Comparison of ENCODE assay signal across 9 mouse cellular contexts in genomic region chr8:121673917-121674316, GRCm38 (mm10). TPM values are rescaled to one million over a fixed set of nuclear protein-coding genes. Genes with fewer than 3 reads are reported as not detected.
A peak's percentile ranks its signal among the peaks of the same experiment; 100 is the strongest.
DNase-seq lines count a peak whose midpoint lies in the region; ATAC-seq and TF ChIP-seq lines count a peak whose summit lies in the region.
"Had no signal": no experiment of that assay in that cellular context is flagged by ENCODE, and none has a peak within 500 bp of the region (broad histone marks: within the 10 kb centered on the region; RNA-seq: fewer than 3 reads in every experiment).

No protein-coding gene starts in this region.

- H3K4me2 ChIP-seq in forebrain, embryonic 12.5 days: no peak overlapping the region
- H3K4me2 ChIP-seq in midbrain, embryonic 14.5 days (ENCODE audit: low read length): no peak overlapping the region
- H3K4me2 ChIP-seq: embryonic facial prominence, embryonic 15.5 days had no signal

- no peak overlapping the region for H3K4me3 ChIP-seq in ES-E14 (ENCODE audit: insufficient read depth in 1 of 2, low read depth in 1 of 2, low read length in 2 of 2, poor library complexity in 1 of 2, severe bottlenecking in 1 of 2)
- no peak overlapping the region for H3K4me3 ChIP-seq in forebrain, embryonic 12.5 days (replicated peaks)
- H3K4me3 ChIP-seq in midbrain, embryonic 14.5 days (replicated peaks; ENCODE audit: low read depth, low read length): no peak overlapping the region
- H3K4me3 ChIP-seq: embryonic facial prominence, embryonic 15.5 days had no signal

- peak; percentile 72; the same call in 1 of the 2 replicates for ATAC-seq in forebrain, embryonic 12.5 days (ENCODE audit: low FRiP score)
- peak; percentile 66; the same call in 1 of the 2 replicates for ATAC-seq in midbrain, embryonic 14.5 days (ENCODE audit: low FRiP score, low TSS enrichment)
- no peak for ATAC-seq in activated CD4-positive, CD25-positive, alpha-beta regulatory T cell, adult 4 months

- H3K9me3 ChIP-seq in ES-E14 (ENCODE audit: control insufficient read depth, insufficient read depth, low read depth, low read length): no peaks in the 10 kb centered on the region
- H3K9me3 ChIP-seq in forebrain, embryonic 12.5 days: no peaks in the 10 kb centered on the region
- H3K9me3 ChIP-seq in midbrain, embryonic 14.5 days (ENCODE audit: control insufficient read depth, low read length): no peaks in the 10 kb centered on the region
- H3K9me3 ChIP-seq: embryonic facial prominence, embryonic 15.5 days had no signal

- H3K27me3 ChIP-seq in forebrain, embryonic 12.5 days: 0 out of 2 replicates have a peak, but pooled peaks cover 3% of the 10 kb centered on the region
- H3K27me3 ChIP-seq in midbrain, embryonic 14.5 days (ENCODE audit: control insufficient read depth, insufficient read depth, low read length): no peaks in the 10 kb centered on the region
- H3K27me3 ChIP-seq: embryonic facial prominence, embryonic 15.5 days had no signal

- DNase-seq in kidney, adult 18-20 months: peak; percentile 37
- DNase-seq in kidney, adult 11 months: no peak
- no peak for DNase-seq in ES-E14 (ENCODE audit: low read depth, low spot score)
- DNase-seq in midbrain, embryonic 14.5 days: peak; percentile 81
- no peak for DNase-seq in embryo, embryonic 10.5 days (ENCODE audit: low spot score)
- no peak for DNase-seq in adrenal gland, postnatal 25 days

- no peak overlapping the region for H3K9ac ChIP-seq in ES-E14 (ENCODE audit: insufficient read depth, low read depth, low read length, poor library complexity, severe bottlenecking)
- H3K9ac ChIP-seq in forebrain, embryonic 12.5 days: no peak overlapping the region
- no peak overlapping the region for H3K9ac ChIP-seq in midbrain, embryonic 14.5 days (replicated peaks; ENCODE audit: low read length)
- H3K9ac ChIP-seq: embryonic facial prominence, embryonic 15.5 days had no signal

- H3K4me1 ChIP-seq in ES-E14 (ENCODE audit: control insufficient read depth in 2 of 2, insufficient read depth in 2 of 2, low read length in 2 of 2, poor library complexity in 1 of 2): peaks cover 2 to 11% of the 10 kb centered on the region in 2 experiments; a peak in 1 of 4 replicates
- peaks cover 4% of the 10 kb centered on the region; the same call in 1 of the 2 replicates for H3K4me1 ChIP-seq in forebrain, embryonic 12.5 days
- peaks cover 6% of the 10 kb centered on the region; the same call in 1 of the 2 replicates for H3K4me1 ChIP-seq in midbrain, embryonic 14.5 days (ENCODE audit: control insufficient read depth, insufficient read depth, low read length)

- WGBS in forebrain, embryonic 12.5 days: 78% methylated on average over 5 of the region's 5 CpGs
- WGBS in midbrain, embryonic 14.5 days: 75% methylated on average over 5 of the region's 5 CpGs

- H3K27ac ChIP-seq in ES-E14 (ENCODE audit: insufficient read depth, low read depth, low read length, poor library complexity, severe bottlenecking): no peak overlapping the region
- H3K27ac ChIP-seq in forebrain, embryonic 12.5 days: 0 out of 2 replicates have a peak overlapping the region, but pooled peaks have one; percentile 3
- peak overlapping the region; percentile 49 for H3K27ac ChIP-seq in midbrain, embryonic 14.5 days (replicated peaks; ENCODE audit: low read depth, low read length)
- H3K27ac ChIP-seq: embryonic facial prominence, embryonic 15.5 days had no signal

- no peaks in the 10 kb centered on the region for H3K36me3 ChIP-seq in ES-E14 (ENCODE audit: control insufficient read depth, insufficient read depth, low read length, poor library complexity, severe bottlenecking)
- no peaks in the 10 kb centered on the region for H3K36me3 ChIP-seq in forebrain, embryonic 12.5 days (replicated peaks)
- H3K36me3 ChIP-seq in midbrain, embryonic 14.5 days (ENCODE audit: control insufficient read depth, insufficient read depth, low read length): no peaks in the 10 kb centered on the region
- H3K36me3 ChIP-seq: embryonic facial prominence, embryonic 15.5 days had no signal

- in situ Hi-C loops in ES-E14 (cut with MboI; ENCODE audit: low sequenced_read_pairs in 2 of 2, unreplicated experiment in 2 of 2): no loop called here

TF ChIP-seq in ES-E14, 5 proteins besides CTCF, POLR2A, EP300 and RAD21:
- TF ChIP-seq ZNF384 (IDR thresholded peaks at IDR 0.05; ENCODE audit: low read depth, low read length) (no peak), HCFC1 (IDR thresholded peaks at IDR 0.05; ENCODE audit: borderline replicate concordance, insufficient read depth, low read length) (peak; percentile 98), ZC3H11A (IDR thresholded peaks at IDR 0.05; ENCODE audit: borderline replicate concordance, low read depth, low read length) (no peak), MAFK (IDR thresholded peaks at IDR 0.05; ENCODE audit: insufficient read depth, low read depth, low read length) (no peak), CHD2 (IDR thresholded peaks at IDR 0.05; ENCODE audit: low read depth, low read length) (no peak)
TF ChIP-seq in ES-E14: peak in this region for 1.

RNA-seq across cellular contexts. Expression of gene Zcchc14, which starts 21.2 kb away (rescaled TPM):
- 18.6 and 19.6 TPM in 2 replicates for total RNA-seq in ES-E14 (2012; rRNA removed)
- 28.3 and 30.5 TPM in 2 replicates for polyA plus RNA-seq in forebrain, embryonic 12.5 days (2016; fragmentation: Nextera tagmentation; extraction: Ambion mirVana)
- polyA plus RNA-seq in midbrain, embryonic 14.5 days (2014; fragmentation: Nextera tagmentation; extraction: Ambion mirVana): 39.0 and 43.4 TPM in 2 replicates
- polyA plus RNA-seq in activated CD4-positive, CD25-positive, alpha-beta regulatory T cell, adult 4 months (2017; shearing (Covaris generic)): under 1 TPM in 1 of 2 experiments, not detected in 1; 0.21 TPM
- 52.5 and 57.8 TPM in 2 replicates for total RNA-seq in adrenal gland, postnatal 25 days (2021)

RNA-seq across cellular contexts. Expression of gene Jph3, which starts 55.5 kb away (rescaled TPM):
- total RNA-seq in ES-E14 (2012; rRNA removed): 0.76 and 1.7 TPM in 2 replicates
- 27.4 and 30.1 TPM in 2 replicates for polyA plus RNA-seq in forebrain, embryonic 12.5 days (2016; fragmentation: Nextera tagmentation; extraction: Ambion mirVana)
- polyA plus RNA-seq in midbrain, embryonic 14.5 days (2014; fragmentation: Nextera tagmentation; extraction: Ambion mirVana): 73.5 and 86.4 TPM in 2 replicates
- under 1 TPM in 1 of 2 experiments, not detected in 1; 0.12 TPM for polyA plus RNA-seq in activated CD4-positive, CD25-positive, alpha-beta regulatory T cell, adult 4 months (2017; shearing (Covaris generic))
- total RNA-seq in adrenal gland, postnatal 25 days (2021): 2.0 and 3.2 TPM in 2 replicates

Comparison
In these comparisons a context has a peak if more than half of its experiments do, and no peak if none do; other contexts are left out.
1. DNase-seq: peak in kidney, adult 18-20 months (single experiment) and midbrain, embryonic 14.5 days (single experiment); none in kidney, adult 11 months (single experiment), ES-E14 (single experiment), embryo, embryonic 10.5 days (single experiment) and adrenal gland, postnatal 25 days (single experiment).
2. RNA of gene Zcchc14, which starts 21.2 kb away (polyA plus RNA-seq): 39.0 to 43.4 TPM in midbrain, embryonic 14.5 days and 28.3 to 30.5 TPM in forebrain, embryonic 12.5 days; 0.21 TPM in activated CD4-positive, CD25-positive, alpha-beta regulatory T cell, adult 4 months; every median in the first group is over 10 times any median in the second.
3. RNA of gene Jph3, which starts 55.5 kb away (polyA plus RNA-seq): 73.5 to 86.4 TPM in midbrain, embryonic 14.5 days and 27.4 to 30.1 TPM in forebrain, embryonic 12.5 days; 0.12 TPM in activated CD4-positive, CD25-positive, alpha-beta regulatory T cell, adult 4 months; every median in the first group is over 10 times any median in the second.